Mouse (Mus musculus): Measurements from ENCODE around the gene Nfatc3.
A peak's percentile ranks its signal among the peaks of the same experiment; 100 is the strongest.

The Nfatc3 gene

GRCm38 (mm10) chr8:106056455-106056982 is 2.1 kb upstream of the Nfatc3 start:
- DNase-seq (ENCODE audit: low read depth in 1 of 2, low spot score in 2 of 2), result no peak

- peak; percentile 27 to 33 for DNase-seq (ENCODE audit: low read depth in 1 of 2, low spot score in 2 of 2)
Measured at GRCm38 (mm10) chr8:106059613-106060371, 1.2 kb downstream of the Nfatc3 start.

DNA sequence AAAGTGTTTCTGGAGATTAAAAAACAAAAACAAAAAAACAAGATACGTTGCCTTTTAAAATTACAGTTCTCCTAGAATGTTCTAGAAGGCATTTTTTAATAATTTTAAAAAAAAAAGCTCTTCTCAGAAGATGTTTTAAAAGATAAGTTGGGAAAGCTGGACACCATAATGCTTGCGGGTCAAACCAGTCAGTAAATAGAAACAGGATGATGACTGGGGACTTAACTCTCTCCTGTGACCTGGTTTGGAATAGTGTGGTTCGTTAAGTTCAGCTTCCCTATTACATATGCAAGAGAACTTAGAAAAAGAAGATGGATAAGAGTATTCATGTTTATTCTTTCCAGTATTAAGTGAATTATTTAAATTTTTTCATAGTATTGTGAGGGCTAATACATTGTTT is 1.9 kb downstream of the Nfatc3 start:
- DNase-seq (ENCODE audit: low read depth in 1 of 2, low spot score in 2 of 2), result no peak

- DNase-seq (ENCODE audit: low read depth in 1 of 2, low spot score in 2 of 2), result no peak
Measured at GRCm38 (mm10) chr8:106061686-106062085, 3.0 kb downstream of the Nfatc3 start.

DNA sequence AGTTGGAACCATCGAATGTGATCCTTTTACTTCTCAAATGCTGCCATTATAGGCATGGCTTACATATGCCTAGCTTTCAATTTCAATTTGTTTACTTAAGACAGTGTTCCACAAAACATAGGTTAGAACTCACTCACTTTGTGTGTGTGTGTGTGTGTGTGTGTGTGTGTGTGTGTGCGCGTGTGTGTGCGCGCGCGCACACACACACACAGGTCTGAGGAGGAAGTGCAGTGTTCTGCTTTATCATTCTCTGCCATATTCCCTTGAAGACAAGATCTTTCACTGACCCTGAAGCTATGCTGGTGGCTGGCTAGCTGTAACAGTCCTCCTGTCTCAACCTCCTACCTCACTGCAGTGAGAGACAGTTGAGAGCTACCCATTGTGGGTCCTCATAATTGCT is 4.4 kb downstream of the Nfatc3 start:
- DNase-seq (ENCODE audit: low read depth in 1 of 2, low spot score in 2 of 2), result no peak

GRCm38 (mm10) chr8:106066721-106067120 is 8.1 kb downstream of the Nfatc3 start:
- DNase-seq (ENCODE audit: low read depth in 1 of 2, low spot score in 2 of 2), result no peak

DNA sequence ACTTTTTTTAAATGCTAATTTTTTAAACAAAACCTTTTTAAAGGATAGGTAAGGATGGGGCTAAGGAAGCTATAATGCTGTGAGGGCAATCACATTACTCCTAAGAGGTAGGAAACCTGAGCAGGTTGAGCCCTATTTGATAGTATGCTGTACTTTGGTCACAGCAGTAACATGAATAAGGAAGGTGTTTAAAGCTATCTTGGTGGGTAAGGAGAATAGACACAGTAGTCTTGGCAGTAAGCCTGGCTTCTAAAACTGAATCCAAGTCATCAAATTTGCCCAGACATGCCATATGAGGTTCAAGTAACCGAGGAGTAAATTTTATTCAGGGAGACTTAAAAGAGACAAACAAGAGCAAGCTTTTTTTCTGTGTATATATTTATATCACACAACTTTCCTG is 10.9 kb downstream of the Nfatc3 start:
- DNase-seq (ENCODE audit: low read depth in 1 of 2, low spot score in 2 of 2), result no peak

DNA sequence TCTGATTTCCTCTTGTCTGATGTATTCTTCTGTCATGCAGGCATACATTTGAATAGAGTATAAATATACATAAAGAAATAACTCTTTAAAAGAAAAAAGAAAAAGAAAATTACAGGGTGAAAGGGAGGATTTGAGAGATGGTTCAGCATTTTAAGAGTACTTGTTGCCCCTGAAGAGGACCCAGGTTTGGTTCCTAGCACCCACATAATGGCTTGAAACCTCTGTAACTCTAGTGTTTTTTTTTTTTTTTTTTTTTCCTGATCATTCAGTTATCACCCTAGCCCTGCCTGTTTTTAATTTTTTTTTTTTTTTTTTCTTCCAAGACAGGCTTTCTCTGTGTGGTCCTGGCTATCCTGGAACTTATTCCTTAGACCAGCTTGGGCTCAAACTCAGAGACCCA is 13.5 kb downstream of the Nfatc3 start:
- no peak for DNase-seq (ENCODE audit: low read depth in 1 of 2, low spot score in 2 of 2)

GRCm38 (mm10) chr8:106074236-106074635 is 15.6 kb downstream of the Nfatc3 start:
- DNase-seq (ENCODE audit: low read depth in 1 of 2, low spot score in 2 of 2), result no peak

GRCm38 (mm10) chr8:106074659-106075058 is 16.0 kb downstream of the Nfatc3 start:
- no peak for DNase-seq (ENCODE audit: low read depth in 1 of 2, low spot score in 2 of 2)

- DNase-seq (ENCODE audit: low read depth in 1 of 2, low spot score in 2 of 2), result no peak
Measured at GRCm38 (mm10) chr8:106075161-106075862, 16.7 kb downstream of the Nfatc3 start.

DNA sequence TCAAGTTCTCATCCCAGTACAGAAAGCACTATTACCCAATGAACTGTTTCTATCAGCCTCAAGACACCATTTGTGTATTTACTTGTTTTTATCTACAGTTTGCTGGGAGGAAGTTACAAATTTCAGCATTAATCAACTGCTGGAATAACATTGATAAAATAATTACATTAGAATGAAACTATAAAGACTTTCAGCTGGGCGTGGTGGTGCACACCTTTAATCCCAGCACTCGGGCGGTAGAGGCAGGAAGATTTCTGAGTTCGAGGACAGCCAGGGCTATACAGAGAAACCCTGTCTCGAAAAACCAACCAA is 17.2 kb downstream of the Nfatc3 start:
- no peak for DNase-seq (ENCODE audit: low read depth in 1 of 2, low spot score in 2 of 2)

- no peak for DNase-seq (ENCODE audit: low read depth in 1 of 2, low spot score in 2 of 2)
Measured at GRCm38 (mm10) chr8:106076612-106077011, 18.0 kb downstream of the Nfatc3 start.

DNA sequence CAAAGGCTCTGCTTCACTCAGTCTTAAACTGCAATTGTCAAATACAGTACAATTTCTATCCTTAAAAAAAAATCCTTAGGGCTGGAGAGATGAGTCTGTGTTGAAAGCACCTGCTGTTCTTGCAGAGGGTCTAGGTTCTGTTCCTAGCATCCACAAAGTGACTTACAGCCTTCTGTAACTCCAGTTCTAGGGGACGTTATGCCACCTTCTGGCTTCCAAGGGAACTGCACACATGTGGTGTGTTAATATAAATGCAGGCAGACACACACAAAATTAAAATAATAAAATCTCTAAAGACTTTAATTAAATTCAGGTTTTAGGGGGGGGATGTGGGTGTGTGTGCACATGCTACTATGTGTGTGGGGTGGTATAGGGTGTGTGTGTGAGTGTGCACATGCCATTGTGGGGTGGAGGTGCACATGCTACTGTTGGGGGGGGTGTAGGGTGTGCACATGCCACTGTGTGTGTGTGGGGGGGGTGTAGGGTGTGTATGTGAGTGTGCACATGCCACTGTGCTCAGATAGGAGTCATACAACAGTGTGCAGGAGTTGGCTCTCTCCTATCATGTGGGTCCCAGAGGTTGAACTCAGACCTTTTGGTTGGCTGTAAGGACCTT is 18.9 kb downstream of the Nfatc3 start:
- DNase-seq (ENCODE audit: low read depth in 1 of 2, low spot score in 2 of 2), result no peak

- no peak for DNase-seq (ENCODE audit: low read depth in 1 of 2, low spot score in 2 of 2)
Measured at GRCm38 (mm10) chr8:106102321-106102720, 43.7 kb downstream of the Nfatc3 start.

DNA sequence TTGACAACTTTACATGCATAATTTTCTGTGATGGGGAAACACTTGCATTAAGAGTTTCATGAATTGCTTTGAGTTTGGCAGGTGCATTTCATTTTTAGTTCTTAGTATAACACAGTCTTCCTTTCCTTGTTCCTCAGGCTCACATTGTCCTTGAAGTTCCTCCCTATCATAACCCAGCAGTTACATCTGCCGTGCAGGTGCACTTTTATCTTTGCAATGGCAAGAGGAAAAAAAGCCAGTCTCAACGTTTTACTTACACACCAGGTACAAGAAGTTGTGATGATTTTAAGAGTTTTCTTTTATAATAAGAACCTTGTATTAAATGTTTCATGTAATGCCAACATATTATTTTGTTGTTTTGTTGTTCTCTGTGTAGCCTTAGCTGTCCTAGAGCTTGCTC is 45.2 kb downstream of the Nfatc3 start:
- DNase-seq (ENCODE audit: low read depth in 1 of 2, low spot score in 2 of 2), result no peak

DNA sequence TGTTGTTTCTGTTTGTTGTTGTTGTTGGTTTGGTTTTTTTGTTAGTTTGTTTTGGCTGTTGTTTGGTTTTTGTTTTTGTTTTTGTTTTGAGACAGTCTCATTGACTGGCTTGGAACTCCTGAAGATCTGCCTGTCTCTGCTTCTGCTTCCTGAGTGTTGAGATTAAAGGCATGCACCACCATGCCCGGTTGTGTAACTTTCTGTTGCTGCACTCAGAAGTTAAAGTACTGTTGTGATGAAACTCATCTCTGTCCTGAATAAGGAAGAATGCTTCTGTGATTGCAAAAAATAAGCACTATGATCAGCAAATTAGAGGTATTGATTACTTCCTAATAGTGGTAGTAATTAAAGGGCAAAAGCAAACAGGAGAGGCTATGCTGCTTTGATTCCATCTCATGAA is 47.6 kb downstream of the Nfatc3 start:
- DNase-seq (ENCODE audit: low read depth in 1 of 2, low spot score in 2 of 2), result no peak

DNA sequence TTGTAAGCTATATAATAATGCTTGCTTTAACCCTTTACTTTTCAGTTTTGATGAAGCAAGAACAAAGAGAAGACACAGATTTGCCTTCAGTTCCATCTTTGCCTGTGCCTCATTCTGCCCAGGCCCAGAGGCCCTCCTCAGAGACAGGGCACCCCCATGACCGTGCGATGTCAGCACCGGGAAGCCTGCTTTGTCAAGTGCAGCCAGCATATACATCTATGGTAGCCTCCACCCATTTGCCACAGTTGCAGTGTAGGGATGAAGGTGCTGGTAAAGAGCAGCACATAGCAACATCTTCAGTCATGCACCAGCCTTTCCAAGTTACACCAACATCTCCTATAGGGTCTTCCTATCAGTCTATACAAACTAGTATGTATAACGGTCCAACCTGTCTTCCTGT is 49.4 kb downstream of the Nfatc3 start:
- no peak for DNase-seq (ENCODE audit: low read depth in 1 of 2, low spot score in 2 of 2)

- peak in 1 of 2 experiments; percentile 26 for DNase-seq (ENCODE audit: low read depth in 1 of 2, low spot score in 2 of 2)
Measured at GRCm38 (mm10) chr8:106108729-106109128, 50.1 kb downstream of the Nfatc3 start.

DNA sequence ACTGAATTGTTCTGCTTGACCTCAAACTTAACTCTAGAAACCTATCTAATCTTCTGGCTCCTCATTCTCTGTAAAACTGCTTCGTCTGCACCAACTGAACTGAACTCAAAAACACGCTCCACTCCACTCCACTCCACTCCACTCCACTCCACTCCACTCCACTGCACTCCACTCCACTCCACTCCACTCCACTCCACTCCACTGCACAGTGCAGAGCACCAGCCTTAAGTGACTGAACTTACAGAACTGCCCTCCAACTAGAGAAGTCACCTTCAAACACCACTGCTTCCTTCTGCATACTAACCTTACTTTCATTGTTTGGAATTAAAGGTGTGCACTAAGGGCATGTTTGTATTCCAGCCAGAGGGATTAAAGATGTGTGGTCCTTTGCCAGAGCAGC is 53.4 kb downstream of the Nfatc3 start:
- DNase-seq (ENCODE audit: low read depth in 1 of 2, low spot score in 2 of 2), result no peak

DNA sequence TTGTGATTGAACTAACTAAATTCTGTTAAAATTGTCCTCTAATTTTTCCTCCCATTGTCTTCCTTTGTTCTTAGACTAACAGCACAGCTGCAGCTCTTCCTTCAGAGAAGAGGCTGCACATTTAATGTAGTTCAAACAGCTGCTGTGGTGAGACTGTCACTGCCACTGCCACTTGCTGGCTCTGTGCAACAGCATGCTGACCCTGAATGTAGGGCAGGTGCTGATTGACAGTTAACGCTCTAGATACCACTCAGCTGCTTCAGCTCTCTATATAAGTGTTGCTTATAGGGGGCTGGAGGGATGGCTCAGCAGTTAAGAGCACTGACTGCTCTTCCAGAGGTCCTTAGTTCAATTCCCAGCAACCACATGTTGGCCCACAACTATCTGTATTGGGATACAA is 53.9 kb downstream of the Nfatc3 start:
- no peak for DNase-seq (ENCODE audit: low read depth in 1 of 2, low spot score in 2 of 2)

GRCm38 (mm10) chr8:106115897-106116296 is 57.3 kb downstream of the Nfatc3 start:
- no peak for DNase-seq (ENCODE audit: low read depth in 1 of 2, low spot score in 2 of 2)
